Mouse (Mus musculus) myocyte (in vitro differentiated cells): ENCODE data around the gene Grsf1.

Experiments used
- CEBPB ChIP-seq: IDR thresholded peaks from 2 replicates; pipeline ENCODE4 v1.6.1; 2011; ENCODE audit warnings: mild to moderate bottlenecking, moderate library complexity; ENCODE audit not compliant: poor library complexity, insufficient read depth, severe bottlenecking
- E2F4 ChIP-seq: IDR thresholded peaks from one replicate; pipeline ENCODE4 v1.6.1; 2011; ENCODE audit warnings: mild to moderate bottlenecking, control low read depth, moderate library complexity; ENCODE audit not compliant: insufficient read depth
- MAX ChIP-seq: IDR thresholded peaks from one replicate; pipeline ENCODE4 v1.6.1; 2011; ENCODE audit warnings: low read depth, mild to moderate bottlenecking, control low read depth
- MYOD1 ChIP-seq, 3 experiments: IDR thresholded peaks; one replicate each; pipeline ENCODE4 v1.6.1; 2011; ENCODE audit warnings: control low read depth in 2 of 3, low read depth in 2 of 3, mild to moderate bottlenecking in 2 of 3, moderate library complexity in 1 of 3; ENCODE audit not compliant: insufficient read length in 2 of 3, control insufficient read depth in 1 of 3
- MYOG ChIP-seq, 3 experiments: IDR thresholded peaks; one replicate each; pipeline ENCODE4 v1.6.1; 2011; ENCODE audit warnings: control low read depth in 2 of 3, low read depth in 2 of 3, mild to moderate bottlenecking in 2 of 3; ENCODE audit not compliant: insufficient read length in 2 of 3, control insufficient read depth in 1 of 3, insufficient read depth in 1 of 3
- POLR2A ChIP-seq: IDR thresholded peaks from one replicate; pipeline ENCODE4 v1.6.1; 2011; ENCODE audit warnings: low read depth, mild to moderate bottlenecking, control low read depth, moderate library complexity; ENCODE audit not compliant: insufficient read length
- POLR2AphosphoS2 ChIP-seq: IDR thresholded peaks from one replicate; pipeline ENCODE4 v1.6.1; 2011; ENCODE audit warnings: low read depth, control low read depth; ENCODE audit not compliant: insufficient read length
- SRF ChIP-seq: IDR thresholded peaks from one replicate; pipeline ENCODE4 v1.6.1; 2011; ENCODE audit warnings: low read depth; ENCODE audit not compliant: control insufficient read depth, insufficient read length
- TCF3 ChIP-seq: IDR thresholded peaks from one replicate; pipeline ENCODE4 v1.6.1; 2011; ENCODE audit warnings: low read depth, control low read depth; ENCODE audit not compliant: insufficient read length
- USF1 ChIP-seq: IDR thresholded peaks from one replicate; pipeline ENCODE4 v1.6.1; 2011; ENCODE audit warnings: low read depth, mild to moderate bottlenecking, control low read depth, moderate library complexity

DNA sequence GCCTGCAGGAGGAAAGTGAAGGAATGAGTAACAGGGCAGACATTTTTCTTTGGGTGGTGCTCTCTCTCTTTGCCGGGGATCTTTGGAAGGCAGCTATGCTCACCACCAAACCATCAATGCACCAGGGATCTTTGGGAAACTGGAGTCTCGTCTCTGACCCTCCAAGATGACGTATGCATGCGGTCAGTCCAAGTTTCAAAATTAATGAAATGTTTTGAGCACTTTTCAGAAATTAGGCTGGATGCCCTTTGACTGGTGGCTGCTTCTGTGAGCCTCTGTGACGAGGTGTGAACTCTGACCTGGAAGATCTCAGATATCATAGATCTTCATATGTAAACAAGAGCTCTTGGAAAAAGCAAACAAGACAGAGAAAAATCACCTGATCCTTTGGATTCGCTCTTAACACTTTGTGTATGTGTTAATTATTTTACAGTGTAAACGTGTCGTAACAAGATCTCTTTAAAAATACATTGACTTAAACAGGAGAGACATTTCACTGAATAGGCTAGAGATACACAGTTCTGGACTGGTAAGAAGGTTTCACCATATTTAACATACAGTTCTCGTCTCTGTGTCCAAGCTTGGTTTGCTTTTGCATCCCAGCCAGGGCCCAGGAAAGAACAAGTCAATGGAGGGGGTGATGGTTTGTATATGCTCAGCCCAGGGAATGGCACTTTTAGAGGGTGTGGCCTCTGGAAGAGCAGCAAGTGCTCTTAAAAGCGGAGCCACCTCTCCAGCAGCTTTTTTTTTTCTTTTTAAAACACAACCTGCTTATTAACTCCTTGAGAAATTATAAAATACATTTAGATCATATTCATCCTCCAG, 14.9 kb upstream of the Grsf1 start:
- TF ChIP-seq POLR2A (no peak), E2F4 (no peak), CEBPB (no peak), USF1 (no peak), POLR2AphosphoS2 (no peak), TCF3 (no peak), MAX (no peak), MYOD1 (IDR thresholded peaks at IDR 0.05; ENCODE audit: control insufficient read depth in 1 of 3, insufficient read length in 2 of 3, low read depth in 2 of 3) (no peak), SRF (no peak), MYOG (IDR thresholded peaks at IDR 0.05; ENCODE audit: control insufficient read depth in 1 of 3, insufficient read depth in 1 of 3, insufficient read length in 2 of 3, low read depth in 2 of 3) (no peak)
